Mouse (Mus musculus): Measurements from ENCODE around the gene A730009L09Rik.

- no peak for TF ChIP-seq GATA1 (IDR thresholded peaks at IDR 0.05; ENCODE audit: low read length)
- no peak for TF ChIP-seq TAL1 (IDR thresholded peaks at IDR 0.05; ENCODE audit: low read length)
Measured at GRCm38 (mm10) chr16:84507681-84508080, 7.2 kb upstream of the A730009L09Rik start.

Data from erythroblast, embryonic 14.5 days (primary cell).